Mouse (Mus musculus): ENCODE results near the gene Ccnd3. TPM values are rescaled to one million over a fixed set of nuclear protein-coding genes. Genes with fewer than 3 reads are reported as not detected.

The Ccnd3 gene
- polyA plus RNA-seq, 1 experiment from 2014 or later, result 402 TPM

DNA sequence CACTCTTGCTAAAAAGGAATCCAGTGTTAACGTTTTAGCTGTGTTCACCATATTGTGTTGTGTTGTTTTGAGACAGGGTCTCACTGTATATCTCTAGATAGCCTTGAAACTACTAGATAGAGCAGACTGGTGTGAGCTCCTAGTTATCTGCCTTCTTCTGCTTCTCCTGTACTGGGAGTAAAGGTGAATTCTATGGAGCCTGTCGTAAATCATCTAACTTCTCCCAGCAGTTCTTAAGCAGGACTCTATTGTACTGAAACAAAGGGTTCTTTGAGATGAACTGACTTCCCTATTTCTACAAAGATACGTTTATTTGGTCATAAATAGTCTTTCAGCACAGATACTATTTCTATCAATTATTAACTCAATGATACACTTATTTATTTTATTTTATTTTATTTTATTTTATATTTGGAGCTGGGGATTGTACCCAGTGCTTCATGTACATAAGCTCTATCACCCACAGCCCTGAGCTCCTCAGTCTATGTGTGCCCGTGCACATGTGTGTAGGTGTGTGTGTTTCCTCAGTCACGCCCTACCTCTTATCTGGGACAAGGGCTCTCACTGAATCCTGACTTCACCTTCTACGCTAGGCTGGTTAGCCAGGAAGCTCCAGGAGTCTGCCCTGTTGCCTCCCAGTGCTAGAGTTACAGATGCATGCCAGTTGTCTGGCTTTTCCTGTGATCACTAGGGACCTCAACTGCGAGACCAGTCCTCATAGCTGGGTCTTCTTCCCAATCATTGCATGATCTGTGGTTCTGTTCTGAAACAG, 129.3 kb downstream of the Ccnd3 start:
- 88% methylated on average over 7 of the region's 7 CpGs for WGBS
- H3K4me1 ChIP-seq, result peaks cover 19% of the 10 kb centered on the region
- ATAC-seq (ENCODE audit: low FRiP score, low read depth), result no peak
- no peaks in the 10 kb centered on the region for H3K27me3 ChIP-seq
- H3K27ac ChIP-seq, result no peak overlapping the region
- H3K4me2 ChIP-seq (replicated peaks), result no peak overlapping the region
- peaks cover 8% of the 10 kb centered on the region for H3K36me3 ChIP-seq
- H3K4me3 ChIP-seq, result no peak overlapping the region
- H3K9me3 ChIP-seq, result no peaks in the 10 kb centered on the region
- no peak overlapping the region for H3K9ac ChIP-seq

DNA sequence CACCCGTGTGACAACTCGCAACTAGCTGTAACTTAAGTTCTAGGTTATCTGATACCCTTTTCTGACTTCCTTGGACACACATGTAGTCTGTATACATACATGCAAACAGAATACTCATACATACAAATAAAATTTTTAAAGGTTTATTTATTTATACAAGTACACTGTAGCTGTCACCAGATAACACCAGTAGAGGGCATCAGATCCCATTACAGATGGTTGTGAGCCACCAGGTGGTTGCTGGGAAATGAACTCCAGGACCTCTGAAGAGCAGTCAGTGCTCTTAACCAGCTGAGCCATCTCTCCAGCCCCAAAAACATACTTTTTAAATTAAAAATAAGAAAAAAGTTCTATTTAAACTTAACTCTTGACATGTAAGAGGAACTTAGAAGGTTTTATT, 138.1 kb downstream of the Ccnd3 start:
- ATAC-seq (ENCODE audit: low FRiP score, low read depth), result no peak
- no peaks in the 10 kb centered on the region for H3K27me3 ChIP-seq
- 87% methylated on average over 2 of the region's 2 CpGs for WGBS
- H3K4me2 ChIP-seq (replicated peaks), result no peak overlapping the region
- H3K9me3 ChIP-seq, result no peaks in the 10 kb centered on the region
- H3K9ac ChIP-seq, result no peak overlapping the region
- H3K36me3 ChIP-seq, result no peaks in the 10 kb centered on the region
- no peaks in the 10 kb centered on the region for H3K4me1 ChIP-seq
- no peak overlapping the region for H3K27ac ChIP-seq
- H3K4me3 ChIP-seq, result no peak overlapping the region

- H3K9ac ChIP-seq, result no peak overlapping the region
- ATAC-seq (ENCODE audit: low FRiP score, low read depth), result no peak
- 67% methylated on average over 1 of the region's 1 CpGs for WGBS
- H3K4me3 ChIP-seq, result no peak overlapping the region
- no peak overlapping the region for H3K4me2 ChIP-seq (replicated peaks)
- no peak overlapping the region for H3K27ac ChIP-seq
- no peaks in the 10 kb centered on the region for H3K4me1 ChIP-seq
- H3K27me3 ChIP-seq, result no peaks in the 10 kb centered on the region
- H3K9me3 ChIP-seq, result no peaks in the 10 kb centered on the region
- no peaks in the 10 kb centered on the region for H3K36me3 ChIP-seq
Observed at GRCm38 (mm10) chr17:47646683-47647082, 141.8 kb downstream of the Ccnd3 start.

DNA sequence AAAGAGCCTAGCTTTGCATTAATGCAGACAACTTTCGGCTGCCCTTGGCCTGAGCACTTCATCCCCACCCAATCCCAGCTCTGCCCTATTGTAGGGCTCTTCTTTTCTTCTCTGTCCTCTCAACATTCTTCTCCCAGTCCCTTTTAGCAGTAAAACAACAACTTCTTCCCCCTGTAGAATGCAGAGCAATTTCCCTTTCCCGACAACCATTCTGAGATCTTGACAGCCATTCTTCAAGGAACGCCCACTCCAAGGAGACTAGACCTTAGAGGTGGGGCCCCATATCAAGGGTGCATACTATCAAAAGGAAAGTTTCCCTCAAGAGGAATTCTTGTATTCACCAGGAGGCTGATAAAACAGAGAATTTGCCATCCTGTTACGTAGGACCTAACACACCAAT, 144.1 kb downstream of the Ccnd3 start:
- no peaks in the 10 kb centered on the region for H3K9me3 ChIP-seq
- no peak overlapping the region for H3K27ac ChIP-seq
- peaks cover 3% of the 10 kb centered on the region; the same call in 1 of the 2 replicates for H3K36me3 ChIP-seq
- no peak for ATAC-seq (ENCODE audit: low FRiP score, low read depth)
- H3K4me1 ChIP-seq, result no peaks in the 10 kb centered on the region
- H3K9ac ChIP-seq, result no peak overlapping the region
- 65% methylated on average over 4 of the region's 4 CpGs for WGBS
- no peaks in the 10 kb centered on the region for H3K27me3 ChIP-seq
- no peak overlapping the region for H3K4me2 ChIP-seq (replicated peaks)
- no peak overlapping the region for H3K4me3 ChIP-seq

Other genes starting within 250 kb of the Ccnd3 start
- gene Mrps10, start 136.2 kb upstream of the Ccnd3 start, polyA plus RNA-seq (2015; fragmentation: Nextera tagmentation; extraction: Ambion mirVana), result 74.1 and 75.8 TPM in 2 replicates
- 0.49 and 0.62 TPM in 2 replicates for gene Guca1b, start 119.7 kb upstream of the Ccnd3 start, polyA plus RNA-seq (2015; fragmentation: Nextera tagmentation; extraction: Ambion mirVana)
- 1.8 and 2.7 TPM in 2 replicates for gene Guca1a, start 104.5 kb upstream of the Ccnd3 start, polyA plus RNA-seq (2015; fragmentation: Nextera tagmentation; extraction: Ambion mirVana)
- 0.66 and 0.99 TPM in 2 replicates for gene AI661453, start 68.4 kb upstream of the Ccnd3 start, polyA plus RNA-seq (2015; fragmentation: Nextera tagmentation; extraction: Ambion mirVana)
- 0.24 TPM in 1 of 2 replicates, not detected in the other for gene 1700001C19Rik, start 67.7 kb upstream of the Ccnd3 start, polyA plus RNA-seq (2015; fragmentation: Nextera tagmentation; extraction: Ambion mirVana)
- 34.6 and 34.9 TPM in 2 replicates for gene Taf8, start 2.8 kb upstream of the Ccnd3 start, polyA plus RNA-seq (2015; fragmentation: Nextera tagmentation; extraction: Ambion mirVana)
- gene Bysl, start 106.4 kb downstream of the Ccnd3 start, polyA plus RNA-seq (2015; fragmentation: Nextera tagmentation; extraction: Ambion mirVana), result 26.6 and 28.6 TPM in 2 replicates
- 50.6 and 52.2 TPM in 2 replicates for gene Med20, start 106.5 kb downstream of the Ccnd3 start, polyA plus RNA-seq (2015; fragmentation: Nextera tagmentation; extraction: Ambion mirVana)
- gene Gm20517, start 106.5 kb downstream of the Ccnd3 start, polyA plus RNA-seq (2015; fragmentation: Nextera tagmentation; extraction: Ambion mirVana), result 1.8 and 2.2 TPM in 2 replicates
- gene Usp49, start 125.6 kb downstream of the Ccnd3 start, polyA plus RNA-seq (2015; fragmentation: Nextera tagmentation; extraction: Ambion mirVana), result 5.6 and 7.4 TPM in 2 replicates
- 363 and 394 TPM in 2 replicates for gene Tomm6, start 183.3 kb downstream of the Ccnd3 start, polyA plus RNA-seq (2015; fragmentation: Nextera tagmentation; extraction: Ambion mirVana)
- 6.3 TPM in 2 replicates for gene Frs3, start 184.0 kb downstream of the Ccnd3 start, polyA plus RNA-seq (2015; fragmentation: Nextera tagmentation; extraction: Ambion mirVana)
- gene Gm21981, start 189.4 kb downstream of the Ccnd3 start, polyA plus RNA-seq (2015; fragmentation: Nextera tagmentation; extraction: Ambion mirVana), result 0.37 and 0.52 TPM in 2 replicates
- 0.42 and 0.91 TPM in 2 replicates for gene Prickle4, start 189.7 kb downstream of the Ccnd3 start, polyA plus RNA-seq (2015; fragmentation: Nextera tagmentation; extraction: Ambion mirVana)
- 0.14 and 0.43 TPM in 2 replicates for gene Pgc, start 221.8 kb downstream of the Ccnd3 start, polyA plus RNA-seq (2015; fragmentation: Nextera tagmentation; extraction: Ambion mirVana)
- gene Tfeb, start 232.0 kb downstream of the Ccnd3 start, polyA plus RNA-seq (2015; fragmentation: Nextera tagmentation; extraction: Ambion mirVana), result 8.8 and 9.1 TPM in 2 replicates

Measured in limb, embryonic 13.5 days (tissue).